Mouse (Mus musculus): ENCODE data around the gene Sec16b.

GRCm38 (mm10) chr1:157461276-157461675 lies 45.3 kb upstream of the Sec16b start:
- TF ChIP-seq POLR2A (IDR thresholded peaks at IDR 0.05; ENCODE audit: insufficient read depth, low read length) (no peak), CTCF (IDR thresholded peaks at IDR 0.05; ENCODE audit: low read depth, low read length) (no peak), EP300 (IDR thresholded peaks at IDR 0.05; ENCODE audit: insufficient read depth, low read depth, low read length) (no peak)

Measured in ES-Bruce4 (cell line).